Mouse (Mus musculus) CH12.LX (cell line): Measurements from ENCODE around the gene Cep41. TPM values are rescaled to one million over a fixed set of nuclear protein-coding genes. Genes with fewer than 3 reads are reported as not detected.

Experiments
- DNase-seq: peaks from one replicate; pipeline ENCODE4 v3.0.0-alpha.2; 2013; ENCODE audit errors: extremely low read depth
- H3K27ac ChIP-seq: 2 replicates; pipeline ENCODE4 v1.5.1; 2012; ENCODE audit warnings: low read depth, mild to moderate bottlenecking, control low read depth, moderate library complexity; ENCODE audit not compliant: insufficient read depth
- H3K27me3 ChIP-seq: replicated peaks from 2 replicates; pipeline ENCODE3; 2012; ENCODE audit warnings: inconsistent platforms
- H3K36me3 ChIP-seq, 2 experiments: replicated peaks in 1 of 2; 2 replicates each; pipeline versions ENCODE3 to v1.6.1; 2012; ENCODE audit warnings: inconsistent platforms in 1 of 2, low read length in 1 of 2, mild to moderate bottlenecking in 1 of 2, mixed read lengths in 1 of 2, moderate library complexity in 1 of 2; ENCODE audit not compliant: control insufficient read depth in 1 of 2, insufficient read depth in 1 of 2
- H3K4me1 ChIP-seq, 2 experiments: 2 replicates each; pipeline ENCODE4 v1.6.1; 2012; ENCODE audit warnings: inconsistent platforms in 1 of 2, moderate library complexity in 1 of 2; ENCODE audit not compliant: insufficient read depth in 2 of 2, control insufficient read depth in 1 of 2
- H3K4me2 ChIP-seq: 2 replicates; pipeline ENCODE4 v1.6.1; 2012; ENCODE audit warnings: low read depth, mild to moderate bottlenecking, control low read depth; ENCODE audit not compliant: poor library complexity, insufficient read depth, severe bottlenecking
- H3K4me3 ChIP-seq, 3 experiments: fragments of 150-350 bp in 1 of 3; sonication (generic) in 1 of 3; replicated peaks in 1 of 3; 2 replicates each; pipeline versions ENCODE3 to v1.5.1; 2011 to 2012; ENCODE audit warnings: low read depth in 2 of 3, low read length in 2 of 3, mild to moderate bottlenecking in 2 of 3, moderate library complexity in 2 of 3, control low read depth in 1 of 3, improper control_type of control experiment in 1 of 3, inconsistent platforms in 1 of 3, mixed read lengths in 1 of 3; ENCODE audit not compliant: poor library complexity in 1 of 3
- H3K79me2 ChIP-seq: replicated peaks from 2 replicates; pipeline ENCODE4 v1.6.1; 2012; ENCODE audit warnings: mild to moderate bottlenecking, moderate library complexity; ENCODE audit not compliant: control insufficient read depth, poor library complexity, insufficient read depth, severe bottlenecking; ENCODE audit errors: extremely low read depth
- H3K9ac ChIP-seq: 2 replicates; pipeline ENCODE4 v1.6.1; 2012; ENCODE audit warnings: low read depth, mild to moderate bottlenecking, control low read depth, moderate library complexity; ENCODE audit not compliant: insufficient read depth
- H3K9me3 ChIP-seq: replicated peaks from 2 replicates; pipeline ENCODE3; 2012; ENCODE audit warnings: low read length, inconsistent platforms, mixed read lengths
- BHLHE40 ChIP-seq: IDR thresholded peaks from 2 replicates; pipeline ENCODE4 v1.6.1; 2011; ENCODE audit warnings: mild to moderate bottlenecking, low read depth, low read length, improper control_type of control experiment
- CHD1 ChIP-seq: IDR thresholded peaks from 2 replicates; pipeline ENCODE4 v1.6.1; 2012; ENCODE audit warnings: low read depth, low read length, improper control_type of control experiment, inconsistent platforms
- CTCF ChIP-seq, 2 experiments: IDR thresholded peaks in 1 of 2; conservative IDR thresholded peaks in 1 of 2; 2 replicates each; pipeline ENCODE4 v1.5.1; 2011 to 2012; ENCODE audit warnings: low read depth in 2 of 2, low read length in 2 of 2, improper control_type of control experiment in 1 of 2, inconsistent platforms in 1 of 2, mild to moderate bottlenecking in 1 of 2, moderate library complexity in 1 of 2
- E2F4 ChIP-seq: IDR thresholded peaks from 2 replicates; pipeline ENCODE4 v1.6.1; 2011; ENCODE audit warnings: low read depth, low read length, improper control_type of control experiment; ENCODE audit not compliant: insufficient replicate concordance
- EP300 ChIP-seq: IDR thresholded peaks from 2 replicates; pipeline ENCODE4 v1.6.1; 2011; ENCODE audit warnings: low read length, improper control_type of control experiment
- ETS1 ChIP-seq: conservative IDR thresholded peaks from 2 replicates; pipeline ENCODE4 v1.6.1; 2012; ENCODE audit warnings: low read depth, mild to moderate bottlenecking, inconsistent platforms, low read length, improper control_type of control experiment, moderate library complexity
- HCFC1 ChIP-seq: IDR thresholded peaks from 2 replicates; pipeline ENCODE4 v1.6.1; 2012; ENCODE audit warnings: low read depth, mild to moderate bottlenecking, inconsistent platforms, low read length, improper control_type of control experiment
- IRF4 ChIP-seq: IDR thresholded peaks from 2 replicates; pipeline ENCODE4 v1.6.1; 2014; ENCODE audit warnings: low read depth, mild to moderate bottlenecking, inconsistent platforms, low read length, improper control_type of control experiment
- JUND ChIP-seq: conservative IDR thresholded peaks from 2 replicates; pipeline ENCODE4 v1.6.1; 2011; ENCODE audit warnings: low read depth, low read length, improper control_type of control experiment
- KAT2A ChIP-seq: IDR thresholded peaks from 2 replicates; pipeline ENCODE4 v1.6.1; 2012; ENCODE audit warnings: low read length, improper control_type of control experiment, inconsistent platforms; ENCODE audit not compliant: insufficient replicate concordance
- MEF2A ChIP-seq: IDR thresholded peaks from 2 replicates; pipeline ENCODE4 v1.6.1; 2014; ENCODE audit warnings: low read depth, mild to moderate bottlenecking, inconsistent platforms, low read length, improper control_type of control experiment, borderline replicate concordance
- NRF1 ChIP-seq: IDR thresholded peaks from 2 replicates; pipeline ENCODE4 v1.6.1; 2014; ENCODE audit warnings: low read depth, mild to moderate bottlenecking, inconsistent platforms, low read length, improper control_type of control experiment, moderate library complexity
- PAX5 ChIP-seq: IDR thresholded peaks from 2 replicates; pipeline ENCODE4 v1.6.1; 2012; ENCODE audit warnings: low read length, inconsistent platforms, mixed read lengths
- POLR2AphosphoS2 ChIP-seq: IDR thresholded peaks from 2 replicates; pipeline ENCODE4 v1.6.1; 2011; ENCODE audit warnings: low read depth, low read length, improper control_type of control experiment
- RAD21 ChIP-seq: IDR thresholded peaks from 2 replicates; pipeline ENCODE4 v1.6.1; 2011; ENCODE audit warnings: low read depth, mild to moderate bottlenecking, low read length, improper control_type of control experiment, moderate library complexity
- SIN3A ChIP-seq: IDR thresholded peaks from 2 replicates; pipeline ENCODE4 v1.6.1; 2012; ENCODE audit warnings: low read length, improper control_type of control experiment, inconsistent platforms
- TBP ChIP-seq: conservative IDR thresholded peaks from 2 replicates; pipeline ENCODE4 v1.6.1; 2011; ENCODE audit warnings: low read depth, low read length, improper control_type of control experiment
- TCF12 ChIP-seq: IDR thresholded peaks from 2 replicates; pipeline ENCODE4 v1.6.1; 2014; ENCODE audit warnings: low read depth, mild to moderate bottlenecking, inconsistent platforms, low read length, improper control_type of control experiment
- UBTF ChIP-seq: IDR thresholded peaks from 2 replicates; pipeline ENCODE4 v1.6.1; 2012; ENCODE audit warnings: low read depth, mild to moderate bottlenecking, inconsistent platforms, low read length, improper control_type of control experiment, moderate library complexity
- USF1 ChIP-seq: IDR thresholded peaks from 2 replicates; pipeline ENCODE4 v1.6.1; 2014; ENCODE audit warnings: low read depth, mild to moderate bottlenecking, inconsistent platforms, low read length, improper control_type of control experiment
- ZKSCAN1 ChIP-seq: IDR thresholded peaks from 2 replicates; pipeline ENCODE4 v1.6.1; 2012; ENCODE audit warnings: low read depth, inconsistent platforms, low read length, improper control_type of control experiment, borderline replicate concordance
- ZNF384 ChIP-seq: IDR thresholded peaks from 2 replicates; pipeline ENCODE4 v1.6.1; 2012; ENCODE audit warnings: low read depth, low read length, improper control_type of control experiment, inconsistent platforms
- dilution Hi-C: fragments of 300-500 bp; cut with MboI; formaldehyde crosslinking; loops from 2 replicates; pipeline ENCODE4 v1.14.3; 2020; ENCODE audit warnings: low sequenced_read_pairs; ENCODE audit not compliant: extremely low pct_unique_long_range_greater_than_20kb, extremely low pct_ligation_motif_present
- in situ Hi-C: fragments of 300-500 bp; cut with MboI; formaldehyde crosslinking; loops from 3 replicates; pipeline ENCODE4 v1.14.3; 2019; ENCODE audit warnings: low sequenced_read_pairs, low pct_ligation_motif_present, low pct_unique_long_range_greater_than_20kb, mixed read lengths
- polyA plus RNA-seq: library from polyadenylated mRNA; unstranded; fragments of >175 nt; gene quantifications from 2 replicates; pipeline ENCODE4 v1.2.1, GENCODE M21; 2012; ENCODE audit warnings: low read depth; ENCODE audit not compliant: insufficient read length
- total RNA-seq, 2 experiments: library from RNA; depleted of rRNA; stranded (reverse); fragments of 300-350 nt in 1 of 2; fragments of >200 nt in 1 of 2; gene quantifications; 2 replicates each; pipeline ENCODE4 v1.2.3; 2012 to 2014

Cep41 gene
- total and polyA plus RNA-seq, 3 experiments: 4.2 to 11.4 (median 8.7) TPM

DNA sequence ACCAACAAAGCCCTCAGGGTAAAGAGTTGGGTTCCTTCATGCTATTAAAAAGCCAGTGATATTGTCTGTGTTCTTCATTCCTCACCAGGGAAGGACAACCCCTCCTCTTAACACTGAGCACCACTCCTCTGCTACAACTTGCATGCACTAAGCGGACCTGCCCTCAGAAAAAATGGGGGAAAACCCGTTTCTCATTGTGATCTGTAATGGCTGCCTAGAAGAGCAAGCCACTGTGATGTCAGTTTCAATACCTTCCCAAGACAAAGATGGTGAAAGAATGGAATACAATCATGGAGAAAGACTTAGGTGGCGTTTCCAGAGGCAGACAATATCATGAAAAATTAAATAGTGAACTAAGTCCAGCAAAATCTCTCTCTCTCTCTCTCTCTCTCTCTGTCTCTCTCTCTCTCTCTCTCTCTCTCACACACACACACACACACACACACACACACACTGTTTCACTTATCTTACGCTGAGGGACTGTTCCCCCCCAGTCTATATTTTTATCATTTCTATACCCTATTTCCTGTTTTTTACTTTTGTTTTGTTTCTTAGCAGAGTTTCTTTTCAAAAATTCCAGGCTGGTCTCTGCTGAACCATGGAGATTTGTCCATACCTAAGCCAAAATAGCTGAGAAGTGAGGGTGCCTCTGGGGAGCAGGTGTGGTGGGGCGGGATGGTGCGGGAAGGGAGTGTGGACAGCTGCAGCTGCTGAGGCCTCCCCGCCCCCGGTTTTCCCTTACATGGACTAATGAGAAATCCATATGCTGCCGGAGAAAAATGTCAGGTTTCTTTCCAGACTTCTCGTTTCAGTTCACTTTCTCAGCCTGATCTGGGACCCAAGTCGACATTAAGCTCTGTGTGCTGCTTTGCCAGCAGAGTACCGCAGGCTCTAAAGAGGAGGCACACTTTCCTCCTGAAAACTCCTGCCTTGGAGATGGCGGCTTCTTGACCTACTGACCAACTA lies 11.3 kb downstream of the Cep41 start:
- Histone ChIP-seq H3K27ac (no peak overlapping the region), H3K27me3 (no peaks in the 10 kb centered on the region), H3K4me3 (no peak overlapping the region), H3K4me1 (peaks cover 0 to 40% of the 10 kb centered on the region in 2 experiments; a peak in 2 of 4 replicates), H3K9me3 (no peaks in the 10 kb centered on the region), H3K36me3 (peaks cover 0 to 12% of the 10 kb centered on the region in 2 experiments), H3K4me2 (peak overlapping the region; percentile 65), H3K79me2 (no peaks in the 10 kb centered on the region), H3K9ac (peak overlapping the region; percentile 14; the same call in 1 of the 2 replicates)
- 0 out of 2 replicates have a peak, but pooled peaks have one; percentile 24 for TF ChIP-seq NRF1
- TF ChIP-seq SIN3A: no peak
- peak; percentile 42; the same call in 1 of the 2 replicates for TF ChIP-seq TCF12
- 0 out of 2 replicates have a peak, but pooled peaks have one; percentile 13 for TF ChIP-seq BHLHE40
- 0 out of 2 replicates have a peak, but pooled peaks have one; percentile 33 for TF ChIP-seq TBP
- TF ChIP-seq KAT2A: no peak
- no peak for TF ChIP-seq CHD1
- TF ChIP-seq RAD21: no peak
- TF ChIP-seq JUND: no peak
- TF ChIP-seq IRF4: 0 out of 2 replicates have a peak, but pooled peaks have one; percentile 39
- peak; percentile 30; the same call in 1 of the 2 replicates for TF ChIP-seq EP300
- peak; percentile 31; the same call in 1 of the 2 replicates for TF ChIP-seq MEF2A
- peak; percentile 67 for TF ChIP-seq ZNF384
- no peak for TF ChIP-seq CTCF (conservative IDR thresholded peaks at IDR 0.05 in 1 of 2, IDR thresholded peaks at IDR 0.05 in 1 of 2; ENCODE audit: low read depth in 2 of 2, low read length in 2 of 2)
- TF ChIP-seq ETS1: no peak
- dilution Hi-C loops: no loop called here
- peak; percentile 62 for DNase-seq
- in situ Hi-C loops: no loop called here

DNA sequence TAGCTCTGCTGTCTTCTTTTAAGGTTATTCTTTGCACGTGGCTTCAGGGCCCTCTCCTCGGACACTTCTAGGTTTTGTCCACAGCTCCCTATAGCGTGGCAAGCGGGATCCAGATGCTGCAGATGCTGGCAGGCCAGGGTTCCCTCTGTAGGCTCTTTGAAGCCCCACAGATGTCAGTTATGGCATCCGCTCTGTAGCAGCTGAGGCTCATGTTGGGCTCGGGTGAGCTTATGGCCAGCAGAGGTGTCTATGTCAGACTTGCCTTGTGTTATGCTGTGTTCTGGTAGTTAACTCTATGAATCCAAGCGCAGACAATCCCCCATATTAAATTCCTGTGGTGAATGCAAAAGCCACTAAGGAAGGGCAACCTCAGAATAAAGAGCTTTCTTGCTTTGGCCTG lies 13.1 kb downstream of the Cep41 start:
- Histone ChIP-seq H3K27me3 (no peaks in the 10 kb centered on the region), H3K9ac (no peak overlapping the region), H3K9me3 (no peaks in the 10 kb centered on the region), H3K36me3 (peaks cover 0 to 12% of the 10 kb centered on the region in 2 experiments), H3K4me2 (no peak overlapping the region), H3K4me1 (peaks cover 0 to 30% of the 10 kb centered on the region in 2 experiments; a peak in 2 of 4 replicates), H3K27ac (no peak overlapping the region), H3K4me3 (no peak overlapping the region), H3K79me2 (no peaks in the 10 kb centered on the region)
- DNase-seq: no peak
- dilution Hi-C loops: no loop called here
- in situ Hi-C loops: no loop called here
- TF ChIP-seq TBP (no peak), PAX5 (no peak), NRF1 (no peak), HCFC1 (no peak), SIN3A (no peak), ZKSCAN1 (no peak), E2F4 (no peak), UBTF (no peak), POLR2AphosphoS2 (no peak), USF1 (no peak), MEF2A (no peak)
